In genomic region chr11:97533653-97534052, GRCm38 (mm10) we compare ENCODE assay signal across 17 mouse cellular contexts. TPM values are rescaled to one million over a fixed set of nuclear protein-coding genes. Genes with fewer than 3 reads are reported as not detected.
"Had no signal": no experiment of that assay in that cellular context is flagged by ENCODE, and none has a peak within 500 bp of the region (broad histone marks: within the 10 kb centered on the region; RNA-seq: fewer than 3 reads in every experiment).

No protein-coding gene starts in this region.

- H3K27ac ChIP-seq: kidney, embryonic 15.5 days; limb, embryonic 13.5 days; liver, embryonic 14.5 days; midbrain, embryonic 13.5 days; neural tube, embryonic 15.5 days had no signal

- H3K9ac ChIP-seq: kidney, embryonic 15.5 days; liver, embryonic 14.5 days; midbrain, embryonic 13.5 days; neural tube, embryonic 15.5 days had no signal

- H3K36me3 ChIP-seq: kidney, embryonic 15.5 days; limb, embryonic 13.5 days had no signal

- H3K9me3 ChIP-seq: kidney, embryonic 15.5 days; midbrain, embryonic 13.5 days; neural tube, embryonic 15.5 days had no signal

- H3K4me3 ChIP-seq: myocyte; neural tube, embryonic 15.5 days had no signal

- DNase-seq: kidney, postnatal 25 days; layer of hippocampus, adult 9-11 months; lung, adult 18-20 months; right cerebral cortex, adult 18-20 months; right cerebral cortex, postnatal 25 days; thymus, postnatal 4 days had no signal

RNA-seq across cellular contexts. Expression of gene 4933428G20Rik, which starts 33.5 kb away (rescaled TPM):
- total RNA-seq: left cerebral cortex, postnatal 25 days; liver, adult 2 months; megakaryocyte-erythroid progenitor cell, adult 5-6 weeks had no signal
- polyA plus RNA-seq: liver, adult 2 months; neural tube, embryonic 11.5 days; small intestine, adult 2 months had no signal

RNA-seq across cellular contexts. Expression of gene Srcin1, which starts 42.3 kb away (rescaled TPM):
- total RNA-seq: megakaryocyte-erythroid progenitor cell, adult 5-6 weeks had no signal
- polyA plus RNA-seq: myocyte had no signal
